Mouse (Mus musculus): ENCODE data around the gene Rab11fip5.

Gene Rab11fip5

DNA sequence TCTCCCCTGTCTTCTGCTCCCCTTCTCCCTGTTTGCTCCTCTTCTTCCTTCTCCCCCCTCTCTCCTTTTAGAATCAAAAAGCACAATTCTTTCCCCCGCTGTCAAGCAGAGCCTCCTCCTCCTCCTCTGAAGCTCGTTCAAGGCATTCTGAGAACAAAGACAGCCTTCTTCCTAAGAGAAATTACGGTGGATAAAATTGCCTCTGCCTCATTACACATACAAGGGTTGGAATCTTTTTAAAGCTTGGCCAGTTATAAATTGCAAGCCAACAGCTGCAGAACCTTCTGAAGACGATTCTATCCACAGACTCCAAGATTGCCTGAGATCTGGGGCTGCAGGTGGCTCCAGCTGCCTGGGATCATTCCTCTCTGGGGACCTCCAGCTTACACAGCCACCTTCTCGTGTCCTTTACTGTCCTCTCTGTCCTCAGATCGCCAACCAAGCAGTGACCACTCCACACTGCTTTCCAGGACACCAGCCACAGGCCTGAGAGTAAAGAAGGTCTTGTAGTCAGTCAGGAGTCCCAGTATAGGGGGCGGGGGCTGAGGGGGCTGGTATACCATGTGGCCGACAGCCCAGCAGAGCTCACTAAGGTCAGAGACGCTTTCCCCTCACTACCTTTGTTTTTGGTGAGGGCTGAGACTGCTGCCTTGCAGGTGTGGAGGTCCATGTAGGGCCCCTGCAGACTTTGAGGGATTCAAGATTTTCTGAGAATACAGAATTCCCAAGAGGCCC lies 60.2 kb downstream of the Rab11fip5 start:
- DNase-seq (ENCODE audit: low spot score in 2 of 2): peak in 1 of 2 experiments; percentile 57

DNA sequence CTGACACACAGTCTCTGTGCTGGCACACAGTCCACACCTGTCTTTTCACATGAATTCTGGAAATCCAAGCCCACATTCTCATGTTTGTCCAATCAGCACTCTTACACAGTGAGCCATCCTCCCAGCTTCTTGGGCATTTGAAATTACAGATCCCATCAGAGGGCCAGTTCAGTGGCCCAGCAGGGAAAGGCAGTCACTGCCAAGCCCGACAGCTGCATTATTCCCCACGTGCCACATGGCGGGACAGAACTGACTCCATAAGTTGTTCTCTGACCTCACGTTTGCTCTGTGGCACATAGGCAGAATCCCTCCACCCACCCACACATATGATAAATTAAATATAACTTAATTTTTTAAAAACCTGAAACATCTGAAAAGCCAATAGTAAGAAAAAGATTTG lies 66.5 kb downstream of the Rab11fip5 start:
- no peak for DNase-seq (ENCODE audit: low spot score in 2 of 2)

DNA sequence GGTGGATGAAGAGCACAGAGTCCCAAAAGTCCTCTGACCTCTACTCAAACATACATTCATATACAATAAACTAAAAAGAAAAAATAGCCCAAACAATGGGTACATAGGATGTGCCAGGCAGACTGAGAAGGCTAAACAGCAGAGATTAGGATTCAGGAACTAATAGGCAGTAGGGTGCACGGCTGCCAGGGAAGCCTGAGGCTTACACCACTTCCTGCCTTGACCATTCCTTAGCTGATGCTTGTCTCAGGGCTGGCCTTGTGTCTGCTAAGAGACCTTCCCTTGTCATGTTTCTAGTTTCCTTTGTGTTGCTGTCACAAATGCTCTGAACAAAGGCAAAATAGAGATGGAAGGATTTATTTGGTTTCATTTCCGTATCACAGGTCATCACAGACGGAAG lies 68.1 kb downstream of the Rab11fip5 start:
- DNase-seq (ENCODE audit: low spot score in 2 of 2): no peak

DNA sequence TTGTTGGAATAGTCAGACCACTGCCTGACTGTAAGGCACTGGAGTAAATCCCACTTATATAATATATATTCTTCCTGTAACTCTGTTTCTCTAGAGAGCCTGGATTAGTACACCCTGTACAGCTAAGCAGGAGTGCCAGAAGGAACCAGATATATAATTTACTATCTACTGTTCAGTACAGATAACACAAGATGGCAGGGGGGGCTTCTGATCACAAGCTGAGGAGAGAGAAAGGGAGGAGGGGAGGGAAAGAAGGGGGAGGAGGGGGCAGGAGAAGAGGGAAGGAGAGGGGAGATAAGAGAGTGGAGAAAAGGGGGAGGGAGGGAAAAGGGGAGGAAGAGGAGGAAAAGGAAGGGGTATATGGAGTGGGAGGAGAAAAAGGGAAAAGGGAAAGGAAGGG lies 68.6 kb downstream of the Rab11fip5 start:
- no peak for DNase-seq (ENCODE audit: low spot score in 2 of 2)

DNA sequence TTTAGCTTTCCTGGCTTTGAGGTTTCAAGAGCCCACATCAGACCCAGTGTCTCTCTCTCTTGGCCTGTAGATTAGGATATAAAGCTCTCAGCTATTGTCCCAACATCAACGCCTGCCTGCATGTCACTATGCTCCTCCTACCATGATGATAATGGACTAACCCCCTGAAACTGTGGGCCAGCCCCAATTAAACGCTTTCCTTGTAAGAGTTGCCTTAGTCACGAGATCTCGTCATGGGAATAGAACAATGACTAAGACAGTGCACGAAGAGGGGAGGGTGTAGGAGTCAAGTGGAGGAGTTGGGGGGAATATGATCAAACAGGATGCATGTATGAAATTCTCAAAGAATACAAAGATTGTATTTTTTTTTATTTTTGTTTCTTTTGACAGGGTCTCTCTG lies 69.5 kb downstream of the Rab11fip5 start:
- DNase-seq (ENCODE audit: low spot score in 2 of 2): no peak

DNA sequence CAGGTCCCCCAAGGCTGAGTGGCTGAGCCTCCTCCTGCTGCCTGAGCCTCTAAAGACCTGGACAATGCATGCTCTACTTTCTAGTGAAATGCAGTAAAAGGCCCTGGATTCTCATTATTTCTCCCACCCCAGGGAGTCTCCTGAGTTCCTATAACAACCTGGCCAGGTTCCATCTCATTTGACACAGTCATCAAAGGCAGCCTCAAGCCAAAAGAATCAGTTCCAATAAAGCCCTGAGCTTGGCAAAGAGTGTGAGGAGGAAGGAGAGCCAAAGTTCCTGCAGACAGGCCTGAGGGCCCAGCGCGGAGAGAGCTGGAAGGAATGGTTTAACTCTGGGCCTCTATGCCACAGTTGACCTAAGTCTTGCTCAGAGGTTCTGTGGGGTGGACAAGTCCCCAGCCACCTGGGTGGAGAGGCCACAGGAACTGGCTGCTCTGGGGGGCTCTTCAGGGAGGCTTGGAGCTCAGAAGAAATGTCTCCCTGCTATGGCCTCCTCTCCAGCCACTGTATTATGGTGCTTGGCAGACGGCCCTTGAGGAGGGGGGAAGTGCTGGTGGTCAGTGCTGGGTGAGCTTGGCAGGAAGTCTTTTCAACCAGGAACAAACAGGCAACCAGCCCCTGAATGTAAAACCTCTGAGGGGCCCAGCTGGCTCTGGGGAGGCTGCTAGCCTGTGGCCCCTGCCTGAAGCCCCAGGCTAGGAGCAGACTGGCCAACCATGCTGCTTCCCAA lies 71.9 kb downstream of the Rab11fip5 start:
- DNase-seq (ENCODE audit: low spot score in 2 of 2): peak; percentile 82 to 83

DNA sequence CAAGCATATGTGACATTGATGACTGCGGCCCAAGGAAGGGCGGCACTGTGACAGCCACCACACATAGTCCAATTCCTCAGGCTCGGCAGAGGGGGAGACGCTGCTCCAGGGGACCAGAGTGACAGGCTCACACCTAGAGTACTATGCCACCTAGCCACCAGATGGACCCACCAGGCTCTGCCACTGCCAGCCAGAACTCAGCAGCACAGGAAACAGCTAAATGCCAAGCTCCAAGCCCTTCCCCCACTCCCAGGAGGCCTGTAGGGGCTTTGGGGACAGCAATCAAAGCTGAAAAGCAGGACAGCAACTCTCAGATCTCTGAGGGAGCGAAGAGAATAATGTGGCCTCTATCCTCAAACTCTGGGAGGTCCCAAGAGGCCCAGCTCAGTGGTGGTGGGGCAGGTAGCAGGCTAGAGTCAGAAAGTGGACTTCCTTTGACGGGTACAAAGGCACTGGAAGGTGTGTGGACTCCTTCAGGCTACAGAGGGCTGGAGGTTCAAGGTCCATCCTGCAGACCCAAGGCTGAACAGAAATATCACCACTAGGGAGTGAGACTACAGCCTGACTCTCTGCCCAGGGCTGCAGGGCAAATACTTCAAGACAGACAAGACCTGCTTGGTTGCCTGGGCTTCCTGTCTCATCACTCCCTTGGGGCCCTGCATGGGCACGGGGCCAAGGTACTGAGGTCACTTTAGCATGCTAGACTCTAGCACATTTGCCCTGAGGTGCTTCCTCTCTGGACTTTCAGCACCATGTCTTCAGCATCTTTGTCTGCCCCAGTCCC lies 78.9 kb downstream of the Rab11fip5 start:
- DNase-seq (ENCODE audit: low spot score in 2 of 2): peak; percentile 74 to 75

DNA sequence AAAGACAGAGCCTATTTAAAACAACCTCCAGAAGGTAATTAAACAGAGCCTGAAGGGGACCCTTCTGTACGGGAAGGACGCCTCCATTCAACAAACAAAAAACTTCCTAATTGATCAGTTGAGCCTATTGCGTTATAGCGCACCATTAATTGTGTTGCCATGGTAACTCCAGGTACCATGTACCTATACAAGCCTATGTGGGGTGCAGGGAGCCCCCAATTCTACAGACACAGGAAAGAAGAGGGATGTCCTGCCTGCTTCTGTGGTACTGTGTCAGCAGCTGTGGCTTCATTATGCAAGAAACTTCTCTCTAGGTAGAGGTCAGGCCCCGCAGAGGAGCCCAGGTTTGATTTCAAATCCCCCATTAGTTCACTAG lies 80.4 kb downstream of the Rab11fip5 start:
- DNase-seq (ENCODE audit: low spot score in 2 of 2): no peak

DNA sequence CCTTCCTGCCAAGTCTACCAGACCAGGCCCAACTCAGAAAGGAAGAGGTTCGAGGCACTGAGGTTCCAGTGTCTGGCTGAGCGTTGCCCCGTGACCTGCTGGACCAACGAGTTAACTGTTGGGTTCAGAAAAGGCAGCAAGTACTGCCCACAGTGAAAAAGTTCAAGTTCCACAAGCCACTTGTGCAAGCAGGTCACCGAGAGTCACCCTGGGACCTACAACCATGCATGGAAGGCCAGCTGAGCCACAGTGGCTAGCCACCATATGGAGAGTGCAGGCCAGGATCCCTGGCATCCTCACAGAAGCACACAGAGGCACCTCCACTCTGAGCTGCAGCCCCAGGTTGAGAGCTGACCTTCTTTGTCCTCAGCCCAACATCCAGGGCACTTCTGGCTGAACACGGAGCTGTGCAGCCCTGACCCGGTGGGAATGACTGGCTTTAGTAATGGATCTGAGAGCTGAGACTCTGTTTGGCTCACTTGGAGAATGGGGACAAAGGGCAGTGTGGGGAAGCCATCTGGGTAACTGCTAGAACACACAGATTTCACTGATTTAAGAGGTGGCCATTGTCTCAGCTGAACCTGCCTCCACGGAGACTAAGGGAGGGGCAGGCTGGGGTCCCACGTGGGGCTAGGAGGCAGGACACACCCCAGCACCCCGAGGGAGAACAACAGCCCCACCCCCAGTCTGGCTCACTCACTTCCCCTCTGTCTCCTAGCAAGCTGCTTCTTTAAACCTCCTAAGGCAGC lies 81.0 kb downstream of the Rab11fip5 start:
- DNase-seq (ENCODE audit: low spot score in 2 of 2): peak in 1 of 2 experiments; percentile 65

DNA sequence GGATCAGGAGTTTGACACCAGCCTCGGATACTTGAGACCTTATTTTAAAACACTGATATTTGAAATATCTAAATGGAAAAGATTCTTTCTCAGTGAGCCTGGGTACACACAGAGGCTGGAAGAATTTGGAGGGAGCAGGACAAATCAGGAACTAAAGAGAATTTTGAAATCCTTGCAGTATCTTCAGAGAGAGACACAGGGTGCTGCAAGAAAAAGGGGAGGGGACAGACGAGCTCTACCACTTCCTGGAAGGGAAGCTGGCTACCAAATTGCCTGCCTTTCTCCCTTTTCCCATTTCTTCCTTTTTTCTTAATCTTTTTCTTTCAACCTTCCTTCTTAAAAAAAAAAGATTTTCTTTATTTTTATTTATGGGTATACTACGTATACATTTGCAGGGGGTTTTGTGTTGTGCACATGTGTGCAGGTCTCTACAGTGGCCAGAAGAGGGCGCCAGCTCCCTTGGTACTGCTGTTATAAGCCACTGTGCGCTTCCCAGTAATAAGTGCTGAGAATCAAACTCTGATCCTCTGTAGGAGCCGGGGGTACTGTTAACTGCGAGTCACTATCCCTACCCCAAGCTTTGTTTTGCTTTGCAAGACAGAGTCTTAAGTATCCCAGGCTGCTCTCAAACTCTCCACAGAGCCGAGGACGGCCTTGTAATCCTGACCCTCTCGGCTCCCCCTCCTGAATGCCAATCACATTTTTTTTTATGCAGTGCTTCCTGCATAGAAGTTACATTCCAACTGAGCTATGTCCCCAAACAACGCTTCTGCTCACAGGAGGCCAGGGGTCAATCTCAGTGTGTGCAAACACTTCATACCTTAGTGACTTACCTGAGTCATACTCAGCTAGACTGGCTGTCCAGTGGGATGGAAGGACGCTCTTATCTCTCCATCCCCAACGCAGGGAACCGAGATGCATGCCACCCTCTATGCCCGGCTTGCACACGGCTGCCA lies 83.3 kb downstream of the Rab11fip5 start:
- no peak for DNase-seq (ENCODE audit: low spot score in 2 of 2)

DNA sequence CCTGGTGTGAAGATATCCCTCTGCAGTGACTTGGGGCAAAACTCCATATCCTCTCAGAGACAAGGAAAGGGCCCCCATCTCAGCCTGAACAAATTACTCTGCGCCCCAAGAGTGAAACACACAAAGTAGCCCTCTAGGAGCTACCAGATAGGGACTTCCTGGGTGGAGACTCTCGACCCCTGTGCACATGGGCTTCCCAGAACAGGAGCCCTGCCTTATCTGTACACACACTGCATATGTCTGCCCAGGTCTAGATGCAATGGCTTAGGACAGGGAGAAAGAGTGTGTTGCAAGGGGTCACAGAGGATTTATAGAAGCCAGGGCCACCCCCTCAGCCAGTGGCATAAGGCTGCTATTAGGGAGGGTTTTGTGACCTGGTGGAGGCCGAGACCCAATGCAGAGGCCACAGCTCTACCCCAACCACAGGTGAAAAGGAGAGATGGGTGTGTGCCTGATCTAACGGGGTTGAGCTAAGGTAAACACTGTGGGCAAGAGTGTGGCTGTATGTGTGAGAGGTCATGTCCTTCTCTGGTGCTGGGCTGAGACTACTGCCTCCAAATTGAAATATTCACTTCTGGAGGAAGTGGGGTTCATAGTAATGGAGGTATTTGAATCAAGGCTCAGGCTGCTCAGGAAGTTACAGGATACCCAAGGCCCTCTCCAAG lies 86.1 kb downstream of the Rab11fip5 start:
- DNase-seq (ENCODE audit: low spot score in 2 of 2): no peak

DNA sequence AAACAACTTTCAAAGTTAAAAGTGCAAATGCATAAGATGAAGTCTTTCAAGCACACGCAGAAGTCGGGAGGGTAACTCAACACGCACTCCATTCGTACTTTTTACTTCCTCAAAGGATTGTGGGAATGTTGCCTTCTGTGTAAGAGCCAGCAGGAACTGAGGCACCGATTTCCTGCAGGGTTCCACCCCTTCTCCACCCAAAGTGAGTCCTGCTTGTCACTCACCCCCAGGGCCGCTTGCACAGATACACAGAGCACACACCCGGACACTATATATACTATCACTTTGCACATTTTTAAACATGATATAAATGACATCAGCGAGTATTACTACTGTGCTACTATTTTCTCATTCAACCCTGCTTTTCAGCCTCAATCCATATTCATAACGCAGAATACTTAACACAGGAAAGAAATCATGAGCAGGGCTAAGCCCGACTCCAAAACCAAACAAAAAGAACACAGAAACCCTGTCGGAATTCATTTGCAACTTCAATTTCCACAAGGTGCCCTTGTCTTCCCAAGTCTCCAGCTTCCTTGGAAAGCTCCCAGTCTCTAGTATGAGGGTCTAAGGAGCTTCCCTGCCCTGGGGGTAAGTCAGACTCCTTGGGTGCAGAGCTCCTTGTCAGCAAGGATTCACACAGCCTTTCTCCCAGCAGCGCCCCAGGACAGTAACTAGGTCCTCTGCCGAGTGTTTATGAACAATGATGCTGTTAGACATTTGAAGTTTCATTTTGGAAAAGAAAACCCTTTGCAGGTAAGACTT lies 88.0 kb downstream of the Rab11fip5 start:
- no peak for DNase-seq (ENCODE audit: low spot score in 2 of 2)
